Mouse (Mus musculus): ENCODE measurements around the gene Cpa4.

The Cpa4 gene

GRCm38 (mm10) chr6:30628152-30628551, 60.0 kb downstream of the Cpa4 start:
- DNase-seq (ENCODE audit: low spot score) = no peak

GRCm38 (mm10) chr6:30629989-30630388, 61.8 kb downstream of the Cpa4 start:
- DNase-seq (ENCODE audit: low spot score) = no peak

GRCm38 (mm10) chr6:30635361-30635862, 67.2 kb downstream of the Cpa4 start:
- no peak for DNase-seq (ENCODE audit: low spot score)

- no peak for DNase-seq (ENCODE audit: low spot score)
Observed at GRCm38 (mm10) chr6:30636186-30636842, 68.1 kb downstream of the Cpa4 start.

GRCm38 (mm10) chr6:30638674-30639268, 70.6 kb downstream of the Cpa4 start, which contains the start of gene Cpa1:
Gene Cpa1 (plus strand): TSS chr6:30639218.
- DNase-seq (ENCODE audit: low spot score) = no peak
